Mouse (Mus musculus) liver, adult 2 months (tissue): Measurements from ENCODE around the gene Sap25. TPM values are rescaled to one million over a fixed set of nuclear protein-coding genes. Genes with fewer than 3 reads are reported as not detected.

Source experiments
- DNase-seq: peaks from one replicate; pipeline ENCODE4 v3.0.0-alpha.2; 2011; ENCODE audit warnings: low read depth, low spot score; ENCODE audit errors: extremely low read depth
- H3K27ac ChIP-seq: fragments of 200-500 bp; replicated peaks from 2 replicates; pipeline ENCODE4 v1.5.1; 2012; ENCODE audit warnings: low read depth, mild to moderate bottlenecking, control low read depth, inconsistent platforms, low read length; ENCODE audit not compliant: insufficient read depth
- H3K27me3 ChIP-seq: fragments of 200-500 bp; 2 replicates; pipeline ENCODE4 v1.6.1; 2012; ENCODE audit warnings: mild to moderate bottlenecking, moderate library complexity, low read length, inconsistent platforms; ENCODE audit not compliant: control insufficient read depth, insufficient read depth
- H3K36me3 ChIP-seq: fragments of 200-500 bp; 2 replicates; pipeline ENCODE4 v1.6.1; 2012; ENCODE audit warnings: low read length, inconsistent platforms; ENCODE audit not compliant: control insufficient read depth, insufficient read depth
- H3K4me1 ChIP-seq: fragments of 200-500 bp; 2 replicates; pipeline ENCODE4 v1.6.1; 2011; ENCODE audit warnings: low read length; ENCODE audit not compliant: control insufficient read depth, insufficient read depth
- H3K4me3 ChIP-seq: fragments of 200-500 bp; 2 replicates; pipeline ENCODE4 v1.5.1; 2011; ENCODE audit warnings: low read depth, mild to moderate bottlenecking, control low read depth, low read length, moderate library complexity; ENCODE audit not compliant: insufficient read depth
- H3K79me2 ChIP-seq: fragments of 200-500 bp; 2 replicates; pipeline ENCODE4 v1.6.1; 2012; ENCODE audit warnings: inconsistent platforms, mild to moderate bottlenecking, low read length, moderate library complexity; ENCODE audit not compliant: control insufficient read depth, insufficient read depth
- H3K9ac ChIP-seq: fragments of 200-500 bp; 2 replicates; pipeline ENCODE4 v1.6.1; 2012; ENCODE audit warnings: low read depth, mild to moderate bottlenecking, control low read depth, inconsistent platforms, low read length
- CTCF ChIP-seq: fragments of 200-500 bp; IDR thresholded peaks from 2 replicates; pipeline ENCODE4 v1.5.1; 2011; ENCODE audit warnings: low read depth, low read length, control low read depth
- POLR2A ChIP-seq: fragments of 200-500 bp; IDR thresholded peaks from 2 replicates; pipeline ENCODE4 v1.6.1; 2011; ENCODE audit warnings: low read length, control low read depth; ENCODE audit not compliant: insufficient read depth; ENCODE audit errors: extremely low read depth
- WGBS: fragments of 180-500 bp; shearing (Covaris S2); methylation state at CpG from one replicate; pipeline ENCODE4 v1.1.7; 2018; 5-methylcytosine and 5-hydroxymethylcytosine counted together
- polyA plus RNA-seq: library from polyadenylated mRNA; depleted of rRNA; stranded (reverse); fragments of >200 nt; gene quantifications from 2 replicates; pipeline ENCODE4 v1.2.3, GENCODE M21; 2012
- total RNA-seq: library from RNA; depleted of rRNA; stranded (reverse); fragments of >200 nt; gene quantifications from 2 replicates; pipeline ENCODE4 v1.2.3, GENCODE M21; 2014

The Sap25 gene
- total and polyA plus RNA-seq, 2 experiments: 0.65 to 22.7 TPM

GRCm38 (mm10) chr5:137629906-137630545 is 11.1 kb upstream of the Sap25 start:
- WGBS: 25% methylated on average over 6 of the region's 6 CpGs
- no peak for DNase-seq
- peak overlapping the region; percentile 84 for H3K4me3 ChIP-seq
- peak overlapping the region; percentile 33 for H3K27ac ChIP-seq
- no peaks in the 10 kb centered on the region for H3K27me3 ChIP-seq
- no peak for TF ChIP-seq POLR2A
- no peak for TF ChIP-seq CTCF
- H3K4me1 ChIP-seq: no peaks in the 10 kb centered on the region
- H3K9ac ChIP-seq: peak overlapping the region; percentile 11
- H3K36me3 ChIP-seq: peaks cover under 1% of the 10 kb centered on the region; the same call in 1 of the 2 replicates
- H3K79me2 ChIP-seq: peaks cover 6% of the 10 kb centered on the region; the same call in 1 of the 2 replicates

DNA sequence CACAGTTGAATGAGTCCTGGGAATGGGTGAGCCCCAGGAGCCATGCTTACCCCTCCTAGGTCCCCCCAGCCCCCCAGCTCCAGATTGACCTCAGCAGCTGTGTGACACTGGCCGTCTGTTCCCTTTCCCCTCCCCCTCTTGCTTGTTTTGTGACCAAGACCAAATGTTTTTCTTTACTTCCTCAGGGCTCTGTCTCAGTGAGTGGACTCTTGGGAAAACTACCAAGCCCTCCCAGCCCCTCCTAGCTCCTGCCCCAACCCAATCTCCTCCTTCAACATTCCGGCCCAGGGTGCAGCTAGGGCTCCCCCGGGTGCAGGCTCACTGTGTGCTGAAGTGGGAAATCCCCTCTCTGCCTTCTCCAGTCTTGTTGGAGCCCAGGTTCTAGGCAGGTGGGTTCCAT is 10.5 kb upstream of the Sap25 start:
- H3K79me2 ChIP-seq: peaks cover 6% of the 10 kb centered on the region; the same call in 1 of the 2 replicates
- no peak for TF ChIP-seq POLR2A
- TF ChIP-seq CTCF: no peak
- H3K4me3 ChIP-seq: peak overlapping the region; percentile 43
- peak overlapping the region; percentile 71 for H3K27ac ChIP-seq
- H3K4me1 ChIP-seq: no peaks in the 10 kb centered on the region
- peaks cover 2% of the 10 kb centered on the region; the same call in 1 of the 2 replicates for H3K36me3 ChIP-seq
- H3K9ac ChIP-seq: peak overlapping the region; percentile 29
- no peaks in the 10 kb centered on the region for H3K27me3 ChIP-seq
- WGBS: 65% methylated on average over 3 of the region's 3 CpGs
- no peak for DNase-seq

DNA sequence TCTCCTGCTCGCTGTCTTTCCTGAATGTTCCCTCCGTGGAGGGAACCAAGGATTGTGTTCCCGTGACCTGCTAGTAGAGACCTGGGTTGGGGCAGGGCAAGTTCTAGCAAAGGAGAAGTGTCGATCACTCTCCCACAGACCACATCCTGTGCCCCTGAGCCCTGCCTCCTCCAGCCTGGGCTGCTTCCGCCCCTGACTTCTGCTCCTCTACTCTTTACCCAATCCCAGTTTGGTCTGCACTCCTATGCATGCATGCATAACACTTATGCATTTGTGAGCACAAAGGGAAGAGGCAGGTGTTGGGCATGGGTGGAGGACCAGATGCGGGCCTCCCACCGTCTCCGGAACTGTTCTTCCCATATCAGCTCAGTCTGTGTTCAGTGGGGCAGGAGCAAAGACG is 10.0 kb upstream of the Sap25 start:
- Histone ChIP-seq H3K27ac (peak overlapping the region; percentile 71), H3K4me1 (no peaks in the 10 kb centered on the region), H3K36me3 (peaks cover 2% of the 10 kb centered on the region; the same call in 1 of the 2 replicates), H3K9ac (peak overlapping the region; percentile 29), H3K79me2 (peaks cover 6% of the 10 kb centered on the region; the same call in 1 of the 2 replicates), H3K4me3 (0 out of 2 replicates have a peak overlapping the region, but pooled peaks have one; percentile 43), H3K27me3 (no peaks in the 10 kb centered on the region)
- 73% methylated on average over 9 of the region's 9 CpGs for WGBS
- DNase-seq: no peak
- TF ChIP-seq POLR2A (no peak), CTCF (no peak)

DNA sequence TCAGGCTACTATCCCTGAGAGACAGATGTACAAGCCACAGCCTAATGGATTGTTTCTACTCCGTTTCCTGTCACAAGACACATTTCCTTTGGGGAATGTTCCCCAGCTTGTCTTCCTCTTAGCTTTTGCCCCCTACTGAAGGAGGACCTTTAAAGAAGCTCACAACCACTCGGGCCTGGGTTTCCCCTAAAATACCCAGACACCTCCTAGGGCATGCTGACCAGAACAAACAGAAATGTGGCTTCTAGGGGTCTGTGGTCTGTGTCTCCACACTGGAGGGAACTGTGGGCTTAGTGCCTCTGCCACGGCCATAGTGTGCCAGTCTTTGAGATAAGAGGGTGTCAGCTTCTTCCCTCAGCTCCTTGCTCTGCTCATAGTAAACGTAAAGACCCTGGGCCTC is 9.5 kb upstream of the Sap25 start:
- no peak for DNase-seq
- H3K27me3 ChIP-seq: no peaks in the 10 kb centered on the region
- H3K79me2 ChIP-seq: peaks cover 6% of the 10 kb centered on the region; the same call in 1 of the 2 replicates
- no peak overlapping the region for H3K4me3 ChIP-seq
- H3K9ac ChIP-seq: 0 out of 2 replicates have a peak overlapping the region, but pooled peaks have one; percentile 12
- H3K27ac ChIP-seq: peak overlapping the region; percentile 28
- peaks cover 2% of the 10 kb centered on the region for H3K36me3 ChIP-seq
- H3K4me1 ChIP-seq: no peaks in the 10 kb centered on the region
- WGBS: 77% methylated on average over 4 of the region's 4 CpGs
- no peak for TF ChIP-seq CTCF
- TF ChIP-seq POLR2A: no peak

- H3K4me1 ChIP-seq: no peaks in the 10 kb centered on the region
- peaks cover 6% of the 10 kb centered on the region; the same call in 1 of the 2 replicates for H3K79me2 ChIP-seq
- no peak for DNase-seq
- no peak for TF ChIP-seq POLR2A
- no peak for TF ChIP-seq CTCF
- no peak overlapping the region for H3K9ac ChIP-seq
- H3K36me3 ChIP-seq: peaks cover 12% of the 10 kb centered on the region
- H3K27ac ChIP-seq: no peak overlapping the region
- H3K27me3 ChIP-seq: no peaks in the 10 kb centered on the region
- H3K4me3 ChIP-seq: no peak overlapping the region
- WGBS: 89% methylated on average over 12 of the region's 12 CpGs
Observed at GRCm38 (mm10) chr5:137633397-137634084, 7.6 kb upstream of the Sap25 start.
